Mouse (Mus musculus) spleen, postnatal 14 days (tissue): ENCODE data around the gene Gm4881.
A peak's percentile ranks its signal among the peaks of the same experiment; 100 is the strongest.
"Not testable (repeated sequence)": the region's sequence is repeated elsewhere in the genome, so short reads cannot be mapped to it uniquely, and the experiment has no call there.

Experiments
- DNase-seq, 2 experiments: peaks; one replicate each; pipeline ENCODE4 v3.0.0; 2021 to 2022; ENCODE audit warnings: low spot score in 2 of 2

Gm4881 gene

GRCm38 (mm10) chr7:24896269-24896668, 48.0 kb downstream of the Gm4881 start:
- no peak for DNase-seq

GRCm38 (mm10) chr7:24895749-24896148, 48.5 kb downstream of the Gm4881 start:
- not testable (repeated sequence) for DNase-seq

- no peak for DNase-seq
These were observed 52.1 kb downstream of the Gm4881 start for GRCm38 (mm10) chr7:24892125-24892583.

- DNase-seq, result no peak
These were observed 52.8 kb downstream of the Gm4881 start for GRCm38 (mm10) chr7:24891241-24892124.

GRCm38 (mm10) chr7:24890281-24891216, 53.7 kb downstream of the Gm4881 start:
- DNase-seq, result peak; percentile 51 to 66

- DNase-seq, result no peak
These were observed 54.7 kb downstream of the Gm4881 start for GRCm38 (mm10) chr7:24889431-24890220.

- DNase-seq, result no peak
These were observed 57.2 kb downstream of the Gm4881 start for GRCm38 (mm10) chr7:24887096-24887495.

GRCm38 (mm10) chr7:24886308-24886633, 58.0 kb downstream of the Gm4881 start:
- no peak for DNase-seq

GRCm38 (mm10) chr7:24885468-24886307, 58.6 kb downstream of the Gm4881 start:
- no peak for DNase-seq

- DNase-seq, result no peak
These were observed 59.5 kb downstream of the Gm4881 start for GRCm38 (mm10) chr7:24884693-24885291.

GRCm38 (mm10) chr7:24883896-24884692, 60.2 kb downstream of the Gm4881 start, which contains the start of gene Rps19:
Gene Rps19 (plus strand): TSS chr7:24884371.
- peak; percentile 93 to 96 for DNase-seq

GRCm38 (mm10) chr7:24882416-24883199, 61.7 kb downstream of the Gm4881 start:
- no peak for DNase-seq

GRCm38 (mm10) chr7:24879620-24880019, 64.7 kb downstream of the Gm4881 start:
- DNase-seq, result no peak

GRCm38 (mm10) chr7:24877588-24877987, 66.7 kb downstream of the Gm4881 start:
- no peak for DNase-seq
